In the genomic region with DNA sequence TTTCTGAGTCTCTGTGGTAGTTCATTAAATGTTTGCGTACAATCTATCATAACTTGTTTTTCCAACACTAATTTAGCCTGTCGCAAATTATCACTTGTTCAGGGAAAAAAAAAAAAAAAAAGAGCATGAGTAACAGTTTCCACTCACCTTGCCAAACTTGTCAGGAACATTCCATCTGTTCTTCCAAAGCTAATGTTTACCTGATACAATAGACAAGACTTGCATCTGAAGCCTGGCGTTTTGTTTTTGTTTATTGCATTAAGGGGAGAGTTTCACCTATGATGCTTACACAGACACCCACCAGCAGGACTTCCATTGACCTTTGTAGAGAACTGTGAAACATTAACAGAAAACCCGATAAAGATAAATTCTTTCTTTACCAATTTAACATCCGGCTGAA, we compare ENCODE assay signal across 35 mouse cellular contexts.
"Had no signal": no experiment of that assay in that cellular context is flagged by ENCODE, and none has a peak within 500 bp of the region (broad histone marks: within the 10 kb centered on the region; RNA-seq: fewer than 3 reads in every experiment).

No protein-coding gene starts in this region.

- H3K4me3 ChIP-seq: heart, embryonic 12.5 days; heart, embryonic 13.5 days; heart, embryonic 15.5 days; hindbrain, embryonic 10.5 days; hindbrain, embryonic 12.5 days; hindbrain, embryonic 13.5 days; hindbrain, embryonic 15.5 days; intestine, embryonic 15.5 days; kidney, embryonic 15.5 days; layer of hippocampus, adult 2 months; left cerebral cortex, adult 2 months had no signal

- H3K9ac ChIP-seq: heart, embryonic 12.5 days; heart, embryonic 13.5 days; heart, embryonic 15.5 days; hindbrain, embryonic 12.5 days; hindbrain, embryonic 13.5 days; hindbrain, embryonic 14.5 days; hindbrain, embryonic 15.5 days; intestine, embryonic 15.5 days; kidney, embryonic 15.5 days had no signal

- H3K4me2 ChIP-seq: heart, embryonic 11.5 days; heart, embryonic 12.5 days; heart, embryonic 13.5 days; heart, embryonic 15.5 days; hindbrain, embryonic 12.5 days; hindbrain, embryonic 13.5 days; hindbrain, embryonic 14.5 days; hindbrain, embryonic 15.5 days; intestine, embryonic 15.5 days; kidney, embryonic 15.5 days had no signal

- H3K9me3 ChIP-seq: heart, embryonic 12.5 days; heart, embryonic 13.5 days; heart, embryonic 15.5 days; hindbrain, embryonic 10.5 days; hindbrain, embryonic 12.5 days; hindbrain, embryonic 13.5 days; hindbrain, embryonic 15.5 days; intestine, embryonic 15.5 days; kidney, embryonic 15.5 days had no signal

- DNase-seq: heart, postnatal 10 days; heart, postnatal 14 days; heart, postnatal 36 days; heart, postnatal 4 days; kidney, adult 11 months; kidney, adult 18-20 months; kidney, adult 2 months; kidney, adult 8-10 months; kidney, adult 9 months; kidney, postnatal 10 days; kidney, postnatal 14 days; kidney, postnatal 25 days; kidney, postnatal 36 days; kidney, postnatal 4 days; layer of hippocampus, adult 9-11 months; layer of hippocampus, postnatal 36 days had no signal

- ATAC-seq: hindbrain, embryonic 16.5 days; hindbrain, postnatal 0 days; inflammation-experienced regulatory T-cells, adult 6 months; intestine, embryonic 15.5 days; intestine, embryonic 16.5 days; intestine, postnatal 0 days had no signal

- H3K4me1 ChIP-seq: heart, embryonic 12.5 days; heart, embryonic 13.5 days; heart, embryonic 15.5 days; hindbrain, embryonic 10.5 days; hindbrain, embryonic 12.5 days; hindbrain, embryonic 13.5 days; hindbrain, embryonic 15.5 days; intestine, embryonic 15.5 days; kidney, embryonic 15.5 days had no signal

- H3K36me3 ChIP-seq: heart, embryonic 12.5 days; heart, embryonic 13.5 days; heart, embryonic 15.5 days; hindbrain, embryonic 10.5 days; hindbrain, embryonic 12.5 days; hindbrain, embryonic 13.5 days; hindbrain, embryonic 15.5 days; intestine, embryonic 15.5 days; kidney, embryonic 15.5 days had no signal

- H3K27ac ChIP-seq: heart, embryonic 13.5 days; heart, embryonic 15.5 days; hindbrain, embryonic 10.5 days; hindbrain, embryonic 12.5 days; hindbrain, embryonic 13.5 days; hindbrain, embryonic 14.5 days; hindbrain, embryonic 15.5 days; hindbrain, postnatal 0 days; intestine, embryonic 15.5 days; kidney, embryonic 15.5 days; kidney, postnatal 0 days; layer of hippocampus, adult 2 months; left cerebral cortex, adult 2 months had no signal

- H3K27me3 ChIP-seq: heart, embryonic 12.5 days; heart, embryonic 13.5 days; heart, embryonic 15.5 days; hindbrain, embryonic 12.5 days; hindbrain, embryonic 13.5 days; hindbrain, embryonic 15.5 days; intestine, embryonic 15.5 days; kidney, embryonic 15.5 days had no signal
